Mouse (Mus musculus) gonadal fat pad, adult 2 months (tissue): Measurements from ENCODE around the gene Tenm1. TPM values are rescaled to one million over a fixed set of nuclear protein-coding genes. Genes with fewer than 3 reads are reported as not detected.

Experiments used
- DNase-seq: peaks from one replicate; pipeline ENCODE4 v3.0.0-alpha.2; 2012; ENCODE audit warnings: low read depth
- polyA plus RNA-seq: library from polyadenylated mRNA; depleted of rRNA; stranded (reverse); fragments of >200 nt; gene quantifications from 2 replicates; pipeline ENCODE4 v1.2.3, GENCODE M21; 2012

The Tenm1 gene
- polyA plus RNA-seq, 1 experiment: 0.07 TPM

GRCm38 (mm10) chrX:42781566-42781965 lies 647.4 kb downstream of the Tenm1 start:
- DNase-seq: no peak

GRCm38 (mm10) chrX:42718078-42718785 lies 710.7 kb downstream of the Tenm1 start:
- no peak for DNase-seq

GRCm38 (mm10) chrX:42700291-42700690 lies 728.6 kb downstream of the Tenm1 start:
- DNase-seq: no peak

GRCm38 (mm10) chrX:42647131-42647530 lies 781.8 kb downstream of the Tenm1 start:
- DNase-seq: no peak

- no peak for DNase-seq
Measured at GRCm38 (mm10) chrX:42580521-42580920, 848.4 kb downstream of the Tenm1 start.

GRCm38 (mm10) chrX:42558683-42559082 lies 870.2 kb downstream of the Tenm1 start:
- DNase-seq: no peak

- DNase-seq: no peak
Measured at GRCm38 (mm10) chrX:42557284-42557683, 871.6 kb downstream of the Tenm1 start.

GRCm38 (mm10) chrX:42548513-42548912 lies 880.4 kb downstream of the Tenm1 start:
- DNase-seq: no peak

- no peak for DNase-seq
Measured at GRCm38 (mm10) chrX:42545076-42545475, 883.9 kb downstream of the Tenm1 start.

- no peak for DNase-seq
Measured at GRCm38 (mm10) chrX:42540756-42541053, 888.2 kb downstream of the Tenm1 start.

- DNase-seq: no peak
Measured at GRCm38 (mm10) chrX:42540030-42540755, 888.7 kb downstream of the Tenm1 start.

- DNase-seq: no peak
Measured at GRCm38 (mm10) chrX:42530703-42531102, 898.2 kb downstream of the Tenm1 start.

- no peak for DNase-seq
Measured at GRCm38 (mm10) chrX:42522868-42523267, 906.1 kb downstream of the Tenm1 start.

- no peak for DNase-seq
Measured at GRCm38 (mm10) chrX:42512567-42512966, 916.4 kb downstream of the Tenm1 start.

GRCm38 (mm10) chrX:42511105-42511504 lies 917.8 kb downstream of the Tenm1 start:
- no peak for DNase-seq

GRCm38 (mm10) chrX:42502291-42503043 lies 926.5 kb downstream of the Tenm1 start, which contains the start of gene Sh2d1a:
Gene Sh2d1a (plus strand): TSS chrX:42502453.
- DNase-seq: no peak

- no peak for DNase-seq
Measured at GRCm38 (mm10) chrX:42500538-42500937, 928.4 kb downstream of the Tenm1 start.

GRCm38 (mm10) chrX:42490336-42490735 lies 938.6 kb downstream of the Tenm1 start:
- DNase-seq: no peak

GRCm38 (mm10) chrX:42489446-42489845 lies 939.5 kb downstream of the Tenm1 start, which contains the start of gene Tex13c2:
Gene Tex13c2 (plus strand): TSS chrX:42489691.
- DNase-seq: no peak
